Mouse (Mus musculus) ES-Bruce4 (cell line): Measurements from ENCODE around the gene Slfn5. TPM values are rescaled to one million over a fixed set of nuclear protein-coding genes. Genes with fewer than 3 reads are reported as not detected.
"Not testable (repeated sequence)": the region's sequence is repeated elsewhere in the genome, so short reads cannot be mapped to it uniquely, and the experiment has no call there.

Experiments
- H3K27ac ChIP-seq: 2 replicates; pipeline ENCODE4 v1.5.1; 2012; ENCODE audit warnings: low read length, inconsistent platforms; ENCODE audit not compliant: insufficient read depth
- H3K27me3 ChIP-seq: 2 replicates; pipeline ENCODE4 v1.6.1; 2012; ENCODE audit warnings: mild to moderate bottlenecking, low read length, inconsistent platforms; ENCODE audit not compliant: control insufficient read depth, poor library complexity, insufficient read depth, severe bottlenecking
- H3K36me3 ChIP-seq: 2 replicates; pipeline ENCODE4 v1.6.1; 2012; ENCODE audit warnings: inconsistent platforms, mild to moderate bottlenecking, low read length, moderate library complexity; ENCODE audit not compliant: control insufficient read depth, poor library complexity, insufficient read depth, severe bottlenecking
- H3K4me1 ChIP-seq: one replicate; pipeline ENCODE4 v1.8.1; 2011; ENCODE audit warnings: low read length; ENCODE audit not compliant: control insufficient read depth, insufficient read depth
- H3K4me3 ChIP-seq: 2 replicates; pipeline ENCODE4 v1.5.1; 2011; ENCODE audit warnings: low read depth, mild to moderate bottlenecking, low read length
- H3K9ac ChIP-seq: 2 replicates; pipeline ENCODE4 v1.6.1; 2012; ENCODE audit warnings: low read depth, mild to moderate bottlenecking, inconsistent platforms; ENCODE audit not compliant: poor library complexity, severe bottlenecking
- H3K9me3 ChIP-seq: replicated peaks from 2 replicates; pipeline ENCODE4 v1.6.1; 2012; ENCODE audit warnings: mild to moderate bottlenecking, low read length, inconsistent platforms; ENCODE audit not compliant: control insufficient read depth, poor library complexity, insufficient read depth, severe bottlenecking
- CTCF ChIP-seq: IDR thresholded peaks from one replicate; pipeline ENCODE4 v1.8.1; 2011; ENCODE audit warnings: low read depth, low read length
- EP300 ChIP-seq: IDR thresholded peaks from 2 replicates; pipeline ENCODE4 v1.6.1; 2011; ENCODE audit warnings: low read depth, low read length; ENCODE audit not compliant: insufficient read depth
- POLR2A ChIP-seq: IDR thresholded peaks from one replicate; pipeline ENCODE4 v1.8.1; 2011; ENCODE audit warnings: low read length; ENCODE audit not compliant: insufficient read depth
- polyA plus RNA-seq: library from polyadenylated mRNA; stranded (reverse); fragments of >200 nt; gene quantifications from 2 replicates; pipeline ENCODE4 v1.2.4, GENCODE M21; 2011; ENCODE audit warnings: low read depth; ENCODE audit not compliant: missing spikeins, insufficient read depth, insufficient read length

The Slfn5 gene
- polyA plus RNA-seq, 1 experiment: 3.7 TPM

DNA sequence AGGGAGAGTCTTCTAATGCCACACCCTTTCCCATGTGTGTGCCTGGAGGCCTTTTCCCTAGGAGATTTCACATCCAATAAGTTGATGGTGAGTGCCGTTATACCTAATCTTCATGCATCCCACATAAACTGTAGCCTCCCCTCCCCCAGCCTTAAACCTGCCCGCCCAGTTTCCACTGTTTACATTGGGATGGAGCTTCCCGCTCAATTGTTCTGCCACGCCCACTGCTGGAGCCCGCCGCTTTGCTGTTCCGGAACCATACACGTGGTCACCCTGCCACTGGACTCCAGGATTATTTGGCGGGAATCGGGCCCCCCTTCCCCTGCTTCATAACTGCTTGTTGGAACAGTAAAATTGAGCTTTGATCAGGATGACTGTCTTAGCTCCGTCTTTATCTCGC lies 38.2 kb downstream of the Slfn5 start:
- Histone ChIP-seq H3K27me3 (peaks cover 1% of the 10 kb centered on the region; the same call in 1 of the 2 replicates), H3K4me1 (peaks cover 5% of the 10 kb centered on the region), H3K9ac (peak overlapping the region; percentile 27; the same call in 1 of the 2 replicates), H3K36me3 (no peaks in the 10 kb centered on the region; the same call in 1 of the 2 replicates), H3K4me3 (no peak overlapping the region), H3K9me3 (no peaks in the 10 kb centered on the region), H3K27ac (no peak overlapping the region)
- TF ChIP-seq EP300 (peak; percentile 76; the same call in 1 of the 2 replicates), CTCF (no peak), POLR2A (no peak)

DNA sequence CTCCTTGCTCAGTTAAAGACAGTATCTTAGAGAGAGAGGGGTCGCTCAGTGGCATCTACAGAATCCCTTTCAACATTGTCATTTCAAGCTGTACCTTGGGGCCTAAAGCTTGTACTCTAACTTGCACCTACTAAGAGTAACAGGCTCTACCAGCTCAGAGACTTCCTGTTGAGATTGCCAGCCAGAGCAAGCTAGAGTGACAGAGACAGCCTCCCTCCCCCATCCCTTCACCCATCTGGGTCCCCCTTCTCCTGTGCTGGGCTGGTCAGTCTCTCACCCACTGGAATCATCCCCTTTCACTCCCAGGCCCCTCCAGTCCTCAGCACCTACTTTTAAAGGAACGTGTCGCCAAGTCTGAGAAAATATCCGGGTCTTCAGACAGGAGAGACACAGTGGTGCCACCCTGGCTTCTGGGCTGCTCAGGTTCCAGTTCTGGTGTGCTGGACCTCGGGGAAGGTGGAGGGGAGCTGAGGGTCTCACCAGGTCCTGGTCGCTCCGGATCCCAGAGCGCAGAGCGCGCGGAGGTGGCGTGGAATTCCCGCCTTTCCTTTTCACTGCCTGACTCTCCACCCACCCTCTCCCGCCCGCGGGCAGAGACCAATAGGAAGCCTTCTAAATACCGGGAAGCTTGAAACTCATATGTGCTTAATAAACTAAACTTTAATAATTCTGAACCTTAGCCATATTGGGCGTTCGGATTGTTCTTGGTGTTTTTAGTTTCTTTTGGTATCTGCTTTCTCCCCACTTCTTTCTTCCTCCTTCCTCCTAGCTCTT lies 39.6 kb downstream of the Slfn5 start:
- not testable (repeated sequence) for H3K27me3 ChIP-seq, H3K27ac ChIP-seq, H3K9me3 ChIP-seq, H3K36me3 ChIP-seq, H3K4me1 ChIP-seq
- Histone ChIP-seq H3K9ac (peak overlapping the region; percentile 13; the same call in 1 of the 2 replicates), H3K4me3 (peak overlapping the region; percentile 27)

DNA sequence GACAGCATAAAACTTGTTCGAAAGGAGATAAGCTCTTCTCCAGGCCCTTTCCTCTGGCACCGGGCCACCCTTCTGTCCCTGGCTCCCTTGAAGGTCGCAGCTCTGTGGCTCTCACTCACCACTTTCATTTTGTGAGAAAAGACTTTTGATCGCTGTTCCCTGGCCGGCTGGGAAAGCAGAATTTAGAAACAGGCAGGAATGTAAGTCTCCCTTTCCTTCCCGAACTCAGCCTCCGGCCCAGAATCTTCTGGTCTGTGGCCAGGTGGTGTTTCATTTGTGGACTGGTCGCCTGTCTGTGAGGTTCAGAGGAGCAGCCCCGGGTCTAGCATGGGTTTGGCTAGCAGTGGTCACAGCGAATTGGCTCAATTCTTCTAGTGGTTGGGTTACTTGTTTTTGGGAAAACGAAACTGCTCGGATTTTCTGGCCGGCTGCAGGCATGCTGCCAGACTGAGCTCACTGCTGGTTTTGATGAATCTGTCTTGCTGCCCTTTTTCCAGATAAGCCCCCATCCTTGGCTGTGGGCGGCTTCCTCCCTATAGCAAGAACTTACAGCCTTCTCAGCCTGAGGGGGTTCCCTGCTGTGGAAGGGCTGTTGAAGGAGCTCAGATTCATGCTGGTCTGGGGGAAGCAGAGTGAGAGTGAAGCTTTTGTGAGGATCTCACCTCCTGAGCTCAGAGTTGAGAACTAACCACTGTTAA lies 40.5 kb downstream of the Slfn5 start, which contains the start of gene Slfn9:
Slfn9 (minus strand) TSS at position 362 of the 698 bp plus-strand sequence.
- TF ChIP-seq POLR2A: no peak
- no peak for TF ChIP-seq CTCF
- TF ChIP-seq EP300: no peak

DNA sequence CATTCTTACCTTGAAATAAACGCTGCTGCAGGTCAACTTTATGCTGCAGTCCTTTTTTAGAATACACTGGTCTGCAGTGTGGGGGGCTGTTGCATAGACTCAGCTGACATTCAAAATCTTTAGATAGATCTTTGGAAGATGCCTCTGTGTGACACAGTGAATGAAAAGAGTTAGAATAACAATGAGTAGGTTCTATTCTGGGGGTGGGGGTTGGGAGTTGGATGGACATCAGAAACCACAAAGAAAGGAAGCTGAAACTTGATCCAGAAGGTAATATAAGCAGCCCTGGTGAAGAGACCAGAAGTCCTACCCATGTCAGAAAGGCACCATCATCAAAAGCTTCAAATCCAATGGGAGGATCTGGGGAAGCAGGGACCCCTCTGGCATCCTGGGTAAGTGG lies 62.2 kb downstream of the Slfn5 start:
- TF ChIP-seq CTCF: no peak
- TF ChIP-seq EP300: no peak
- TF ChIP-seq POLR2A: no peak
- Histone ChIP-seq H3K9me3 (no peaks in the 10 kb centered on the region), H3K9ac (no peak overlapping the region), H3K27ac (no peak overlapping the region), H3K4me3 (no peak overlapping the region), H3K36me3 (no peaks in the 10 kb centered on the region), H3K27me3 (no peaks in the 10 kb centered on the region), H3K4me1 (peaks cover 2% of the 10 kb centered on the region)

More for the DNA sequence above, 40.5 kb downstream of the Slfn5 start, which contains the start of gene Slfn9:
- Histone ChIP-seq H3K4me1 (peaks cover 5% of the 10 kb centered on the region), H3K27ac (no peak within 1 kb of the TSS), H3K4me3 (peak within 1 kb of the TSS; percentile 27), H3K27me3 (peaks cover 1% of the 10 kb centered on the region; the same call in 1 of the 2 replicates), H3K9ac (no peak within 1 kb of the TSS), H3K36me3 (no peaks in the 10 kb centered on the region), H3K9me3 (no peaks in the 10 kb centered on the region)

Other genes starting within 250 kb of the Slfn5 start
- 1.1 and 1.6 TPM in 2 replicates for gene Cct6b, start 187.0 kb upstream of the Slfn5 start, polyA plus RNA-seq
- 24.8 and 25.6 TPM in 2 replicates for gene Zfp830, start 187.0 kb upstream of the Slfn5 start, polyA plus RNA-seq
- 56.3 and 64.7 TPM in 2 replicates for gene Lig3, start 170.2 kb upstream of the Slfn5 start, polyA plus RNA-seq
- gene Rffl, start 80.1 kb upstream of the Slfn5 start, polyA plus RNA-seq: 27.4 and 29.9 TPM in 2 replicates
- gene Rad51d, start 60.7 kb upstream of the Slfn5 start, polyA plus RNA-seq: 23.9 and 25.8 TPM in 2 replicates
- gene Fndc8, start 59.2 kb upstream of the Slfn5 start, polyA plus RNA-seq: not detected in 2 replicates
- gene Nle1, start 42.9 kb upstream of the Slfn5 start, polyA plus RNA-seq: 32.3 and 40.9 TPM in 2 replicates
- 3.3 and 3.5 TPM in 2 replicates for gene Unc45b, start 40.8 kb upstream of the Slfn5 start, polyA plus RNA-seq
- gene Slfn9, start 40.5 kb downstream of the Slfn5 start, polyA plus RNA-seq: 4.0 and 5.4 TPM in 2 replicates
- gene Slfn8, start 69.5 kb downstream of the Slfn5 start, polyA plus RNA-seq: not detected in 2 replicates
- gene Slfn2, start 113.8 kb downstream of the Slfn5 start, polyA plus RNA-seq: 0.62 TPM in 1 of 2 replicates, not detected in the other
- not detected in 2 replicates for gene Slfn1, start 165.5 kb downstream of the Slfn5 start, polyA plus RNA-seq
- not detected in 2 replicates for gene Slfn4, start 223.8 kb downstream of the Slfn5 start, polyA plus RNA-seq
- 0.41 and 1.2 TPM in 2 replicates for gene Slfn3, start 240.0 kb downstream of the Slfn5 start, polyA plus RNA-seq